Mouse (Mus musculus) erythroblast, embryonic 14.5 days (primary cell): ENCODE measurements at regions not wholly inside any gene's neighbourhood (a gene's known extent, or its start where the extent isn't known, plus 50 kb on each side); places are given as distances from the start of the nearest gene placed in this dataset.
"Not testable (repeated sequence)": the region's sequence is repeated elsewhere in the genome, so short reads cannot be mapped to it uniquely, and the experiment has no call there.

Experiments
- H3K27me3 ChIP-seq: 2 replicates; pipeline ENCODE4 v1.6.1; 2012; ENCODE audit warnings: inconsistent platforms; ENCODE audit not compliant: control insufficient read depth
- H3K36me3 ChIP-seq: 2 replicates; pipeline ENCODE4 v1.6.1; 2012; ENCODE audit warnings: mild to moderate bottlenecking, inconsistent platforms; ENCODE audit not compliant: control insufficient read depth
- H3K4me1 ChIP-seq: 2 replicates; pipeline ENCODE4 v1.6.1; 2012; ENCODE audit warnings: inconsistent platforms; ENCODE audit not compliant: control insufficient read depth
- H3K4me3 ChIP-seq: replicated peaks from 2 replicates; pipeline ENCODE3; 2012; ENCODE audit warnings: moderate library complexity, mild to moderate bottlenecking, inconsistent platforms
- H3K9me3 ChIP-seq: 2 replicates; pipeline ENCODE4 v1.6.1; 2012; ENCODE audit warnings: low read length, inconsistent platforms, mixed read lengths; ENCODE audit not compliant: control insufficient read depth
- GATA1 ChIP-seq: IDR thresholded peaks from 2 replicates; pipeline ENCODE4 v1.6.1; 2012; ENCODE audit warnings: low read length, inconsistent platforms, mixed read lengths
- TAL1 ChIP-seq: IDR thresholded peaks from 3 replicates; pipeline ENCODE4 v1.6.1; 2012; ENCODE audit warnings: low read length, inconsistent platforms, mixed read lengths

- no peaks in the 10 kb centered on the region for H3K36me3 ChIP-seq
- no peak overlapping the region for H3K4me3 ChIP-seq
- peaks cover 49% of the 10 kb centered on the region for H3K4me1 ChIP-seq
- peaks cover 2% of the 10 kb centered on the region; the same call in 1 of the 2 replicates for H3K27me3 ChIP-seq
- TF ChIP-seq GATA1: no peak
- no peaks in the 10 kb centered on the region for H3K9me3 ChIP-seq
Observed at GRCm38 (mm10) chr13:111903361-111903760, 94.6 kb upstream of the Map3k1 start.

DNA sequence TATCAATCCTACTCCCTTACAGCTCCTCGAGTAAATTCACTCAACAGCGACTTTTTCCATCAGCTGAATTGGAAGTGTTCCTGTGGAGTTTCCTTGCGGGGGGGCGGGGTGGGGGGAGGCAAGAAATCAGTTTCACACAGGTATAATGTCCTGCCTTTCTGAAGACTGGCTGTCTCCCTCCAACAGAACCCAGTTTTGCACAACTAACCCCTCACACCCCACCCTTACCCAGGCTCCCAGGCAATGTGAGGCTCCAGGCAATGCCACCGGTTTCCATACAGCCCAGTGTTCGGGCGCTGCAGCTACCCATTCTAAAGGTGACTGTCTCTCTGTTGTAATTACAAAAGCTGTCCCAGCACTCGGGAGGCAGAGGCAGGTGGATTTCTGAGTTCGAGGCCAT, 95.1 kb upstream of the Map3k1 start:
- Histone ChIP-seq H3K27me3 (peaks cover 2% of the 10 kb centered on the region; the same call in 1 of the 2 replicates), H3K36me3 (no peaks in the 10 kb centered on the region), H3K4me1 (peaks cover 48% of the 10 kb centered on the region), H3K9me3 (no peaks in the 10 kb centered on the region), H3K4me3 (no peak overlapping the region)
- no peak for TF ChIP-seq TAL1
- no peak for TF ChIP-seq GATA1

DNA sequence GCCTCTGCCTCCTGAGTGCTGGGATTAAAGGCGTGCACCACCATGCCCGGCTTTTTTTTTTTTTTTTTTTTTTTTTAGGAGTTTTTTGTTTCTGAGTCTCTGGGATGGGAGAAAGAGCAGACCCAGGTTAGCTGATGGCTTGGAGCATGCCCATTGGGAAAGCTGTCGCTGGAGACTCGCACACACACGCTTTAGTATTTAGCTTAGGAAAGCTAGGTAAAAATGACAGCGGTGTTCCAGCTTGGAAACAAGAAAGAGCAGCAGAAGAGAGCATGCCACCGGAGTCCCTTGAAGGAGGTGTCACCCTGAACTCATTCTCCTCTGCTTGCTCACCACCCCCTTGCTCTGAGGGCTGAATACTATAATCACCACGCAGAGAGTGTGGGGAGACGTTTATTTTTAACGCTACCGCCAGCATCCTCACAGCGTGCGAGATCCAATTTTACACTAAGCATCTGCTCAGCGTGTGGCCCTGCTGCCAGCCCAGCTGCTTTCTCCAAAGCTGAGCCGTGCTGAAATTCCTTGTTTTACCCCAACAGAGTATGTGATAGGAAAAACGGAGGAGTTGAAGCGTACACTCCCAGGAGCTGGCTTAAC, 95.9 kb upstream of the Map3k1 start:
- H3K4me3 ChIP-seq: peak overlapping the region; percentile 40
- TF ChIP-seq TAL1 (no peak), GATA1 (no peak)
- no peaks in the 10 kb centered on the region for H3K27me3 ChIP-seq
- H3K4me1 ChIP-seq: peaks cover 47% of the 10 kb centered on the region
- H3K9me3 ChIP-seq: no peaks in the 10 kb centered on the region
- no peaks in the 10 kb centered on the region for H3K36me3 ChIP-seq

DNA sequence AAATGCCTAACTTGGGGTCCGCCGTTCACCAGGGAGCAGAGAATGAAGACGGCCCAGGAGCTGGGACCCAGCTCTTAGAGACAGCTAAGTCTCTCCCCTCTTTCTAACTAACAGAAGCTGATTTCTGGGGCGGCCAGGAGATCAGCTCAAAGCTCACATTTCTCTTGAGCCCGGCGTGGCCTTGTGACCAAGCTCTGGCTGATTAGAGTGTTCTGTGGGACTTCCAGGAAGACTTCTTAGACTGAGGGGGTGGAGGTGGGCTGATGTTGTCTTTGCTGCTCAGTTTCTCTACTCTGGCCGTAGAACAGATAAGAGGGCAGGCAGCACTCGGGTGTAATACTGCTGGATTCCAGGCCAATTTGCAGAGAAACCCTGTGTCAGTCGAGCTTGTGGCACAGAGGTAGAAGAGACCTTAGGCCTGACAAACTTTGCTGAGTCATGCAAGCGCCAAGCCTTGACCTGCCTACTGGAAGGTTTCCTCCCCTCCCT, 96.5 kb upstream of the Map3k1 start:
- no peaks in the 10 kb centered on the region for H3K9me3 ChIP-seq
- peak overlapping the region; percentile 40 for H3K4me3 ChIP-seq
- H3K4me1 ChIP-seq: peaks cover 52% of the 10 kb centered on the region
- H3K36me3 ChIP-seq: no peaks in the 10 kb centered on the region; the same call in 1 of the 2 replicates
- TF ChIP-seq TAL1: no peak
- TF ChIP-seq GATA1: no peak
- no peaks in the 10 kb centered on the region for H3K27me3 ChIP-seq

GRCm38 (mm10) chr13:111911071-111911470, 102.3 kb upstream of the Map3k1 start:
- Histone ChIP-seq H3K4me3 (no peak overlapping the region), H3K36me3 (peaks cover 4% of the 10 kb centered on the region; the same call in 1 of the 2 replicates)
- TF ChIP-seq TAL1 (no peak), GATA1 (no peak)

GRCm38 (mm10) chr13:111911661-111912312, 103.0 kb upstream of the Map3k1 start:
- peak overlapping the region; percentile 25 for H3K4me3 ChIP-seq
- TF ChIP-seq GATA1 (peak; percentile 70), TAL1 (no peak)
- H3K9me3 ChIP-seq: peaks cover 4% of the 10 kb centered on the region
- H3K4me1 ChIP-seq: peaks cover 52% of the 10 kb centered on the region
- peaks cover 4% of the 10 kb centered on the region; the same call in 1 of the 2 replicates for H3K36me3 ChIP-seq
- no peaks in the 10 kb centered on the region; the same call in 1 of the 2 replicates for H3K27me3 ChIP-seq

More at GRCm38 (mm10) chr13:111911071-111911470, 102.3 kb upstream of the Map3k1 start:
- Histone ChIP-seq H3K27me3 (no peaks in the 10 kb centered on the region), H3K4me1 (peaks cover 51% of the 10 kb centered on the region), H3K9me3 (peaks cover 4% of the 10 kb centered on the region)

GRCm38 (mm10) chr13:111914348-111914913, 105.6 kb upstream of the Map3k1 start:
- H3K4me1 ChIP-seq: peaks cover 57% of the 10 kb centered on the region
- TF ChIP-seq GATA1: no peak
- no peak for TF ChIP-seq TAL1
- H3K36me3 ChIP-seq: peaks cover 4% of the 10 kb centered on the region; the same call in 1 of the 2 replicates
- H3K9me3 ChIP-seq: peaks cover 4% of the 10 kb centered on the region
- H3K27me3 ChIP-seq: no peaks in the 10 kb centered on the region; the same call in 1 of the 2 replicates
- no peak overlapping the region for H3K4me3 ChIP-seq

DNA sequence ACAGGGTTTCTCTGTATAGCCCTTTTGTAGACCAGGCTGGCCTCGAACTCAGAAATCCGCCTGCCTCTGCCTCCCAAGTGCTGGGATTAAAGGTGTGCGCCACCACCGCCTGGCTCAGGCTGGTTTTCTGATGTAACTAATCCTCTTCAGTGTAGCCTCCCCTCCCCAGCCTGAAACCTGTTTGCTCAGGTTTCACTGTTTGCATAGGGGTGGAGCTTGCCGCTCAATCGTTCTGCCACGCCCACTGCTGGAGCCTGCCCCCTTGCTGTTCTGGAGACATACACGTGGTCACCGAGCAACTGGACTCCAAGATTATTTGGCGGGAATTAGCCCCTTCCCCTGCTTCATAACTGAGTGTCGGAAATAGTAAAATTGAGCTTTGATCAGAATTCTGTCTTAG, 110.6 kb upstream of the Map3k1 start:
- not testable (repeated sequence) for H3K9me3 ChIP-seq, H3K4me3 ChIP-seq, H3K36me3 ChIP-seq, H3K27me3 ChIP-seq
- H3K4me1 ChIP-seq: peaks cover 57% of the 10 kb centered on the region

DNA sequence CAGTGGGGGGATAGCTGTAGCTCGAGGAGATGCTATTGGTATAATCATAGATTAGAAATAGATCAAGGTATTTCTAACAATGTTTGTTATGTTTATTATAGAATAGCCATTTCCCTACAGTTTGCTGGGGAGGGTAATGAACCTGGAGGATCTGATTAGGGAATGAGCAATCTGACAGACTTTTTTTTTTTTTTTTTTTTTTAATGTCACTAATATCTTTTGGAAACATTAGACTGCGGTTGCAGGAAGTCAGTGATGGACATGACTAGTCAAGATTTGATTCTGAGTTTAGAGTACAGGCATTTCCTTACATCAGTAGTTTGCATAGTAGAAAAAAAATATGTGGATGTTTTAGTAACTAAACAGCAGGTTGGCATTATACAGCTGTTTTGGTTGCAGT, 111.7 kb upstream of the Map3k1 start:
- no peak overlapping the region for H3K4me3 ChIP-seq
- TF ChIP-seq GATA1 (no peak), TAL1 (no peak)
- H3K36me3 ChIP-seq: peaks cover 2% of the 10 kb centered on the region; the same call in 1 of the 2 replicates
- peaks cover 2% of the 10 kb centered on the region; the same call in 1 of the 2 replicates for H3K9me3 ChIP-seq
- no peaks in the 10 kb centered on the region; the same call in 1 of the 2 replicates for H3K27me3 ChIP-seq
- peaks cover 63% of the 10 kb centered on the region for H3K4me1 ChIP-seq
